9 mouse cellular contexts compared by ENCODE assay signal in the genomic region with DNA sequence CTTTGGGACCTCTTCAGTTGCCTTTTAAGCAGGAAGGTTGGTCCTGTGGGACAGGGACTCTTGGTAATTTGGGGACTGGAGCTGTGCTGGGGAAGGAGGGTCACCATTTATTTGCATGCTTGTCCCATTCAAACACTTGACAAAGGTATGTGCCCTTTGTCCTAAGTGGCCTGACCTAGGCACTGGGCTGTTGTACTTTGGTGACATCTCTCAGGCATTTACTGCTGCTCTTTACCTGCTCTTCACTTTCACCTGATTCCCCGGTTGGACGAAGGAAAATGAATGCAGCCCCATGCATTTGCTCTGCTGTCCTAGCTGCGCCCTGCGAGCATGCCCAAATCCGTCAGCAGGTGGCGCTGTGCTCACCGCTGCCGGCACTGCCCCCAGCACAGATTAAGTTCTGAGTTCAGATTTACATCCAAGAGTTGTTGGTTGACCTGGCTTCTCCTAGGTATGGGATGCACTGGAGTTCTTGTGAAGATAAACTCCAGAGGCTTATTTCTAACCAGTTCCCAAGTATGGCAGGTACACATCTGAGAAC. TPM values are rescaled to one million over a fixed set of nuclear protein-coding genes. Genes with fewer than 3 reads are reported as not detected.
DNase-seq lines count a peak whose midpoint lies in the region; ATAC-seq and TF ChIP-seq lines count a peak whose summit lies in the region.
"Had no signal": no experiment of that assay in that cellular context is flagged by ENCODE, and none has a peak within 500 bp of the region (broad histone marks: within the 10 kb centered on the region; RNA-seq: fewer than 3 reads in every experiment).

No protein-coding gene starts in this region.

- 14% methylated on average over 8 of the region's 8 CpGs for WGBS in neural tube, embryonic 11.5 days

- H3K4me2 ChIP-seq in neural tube, embryonic 11.5 days (ENCODE audit: low read depth) = no peak overlapping the region

- no peak overlapping the region for H3K27ac ChIP-seq in bone marrow macrophage, adult 2 months (ENCODE audit: insufficient read depth, low read depth, low read length)
- no peak overlapping the region for H3K27ac ChIP-seq in neural tube, embryonic 11.5 days (ENCODE audit: low read depth, low read length)

- no peaks in the 10 kb centered on the region for H3K9me3 ChIP-seq in neural tube, embryonic 11.5 days (ENCODE audit: control insufficient read depth, low read length)

- DNase-seq in gastrocnemius, adult 18-20 months (ENCODE audit: low spot score) = peak; percentile 39
- DNase-seq in gastrocnemius, adult 8-10 months (ENCODE audit: low spot score in 2 of 2) = no peak
- DNase-seq in retina, embryonic 14.5 days (ENCODE audit: low spot score) = peak; percentile 61
- DNase-seq in retina, postnatal 1 day = no peak
- peak; percentile 74 for DNase-seq in kidney, postnatal 10 days
- DNase-seq in neural tube, embryonic 11.5 days (ENCODE audit: low spot score) = peak; percentile 44

- no peak overlapping the region for H3K4me3 ChIP-seq in bone marrow macrophage, adult 2 months (ENCODE audit: insufficient read depth, low read length)
- H3K4me3 ChIP-seq in neural tube, embryonic 11.5 days (ENCODE audit: low read depth, low read length) = no peak overlapping the region

- peaks cover 8% of the 10 kb centered on the region for H3K27me3 ChIP-seq in neural tube, embryonic 11.5 days (ENCODE audit: control insufficient read depth, insufficient read depth, low read length)

- H3K36me3 ChIP-seq in neural tube, embryonic 11.5 days (ENCODE audit: control insufficient read depth, insufficient read depth, low read length) = no peaks in the 10 kb centered on the region

- H3K9ac ChIP-seq in neural tube, embryonic 11.5 days (ENCODE audit: low read length) = no peak overlapping the region

- TF ChIP-seq POLR2A in bone marrow macrophage, adult 2 months (IDR thresholded peaks at IDR 0.05; ENCODE audit: borderline replicate concordance, low read depth, low read length) = no peak

- no peak for ATAC-seq in neural tube, embryonic 11.5 days (ENCODE audit: insufficient read depth, low FRiP score, low TSS enrichment)
- ATAC-seq in activated CD4-positive, CD25-positive, alpha-beta regulatory T cell, adult 4 months = no peak

- TF ChIP-seq CTCF in bone marrow macrophage, adult 2 months (IDR thresholded peaks at IDR 0.05; ENCODE audit: low read depth, low read length) = peak; percentile 82

- no peaks in the 10 kb centered on the region for H3K4me1 ChIP-seq in bone marrow macrophage, adult 2 months (ENCODE audit: control insufficient read depth, insufficient read depth, low read length)
- H3K4me1 ChIP-seq in neural tube, embryonic 11.5 days (ENCODE audit: control insufficient read depth, insufficient read depth, low read length) = no peaks in the 10 kb centered on the region

RNA-seq across cellular contexts. Expression of gene Taf8, which starts 28.6 kb away (rescaled TPM):
- 10 to 100 TPM in 1 of 2 experiments, 1 to 10 TPM in 1; 9.2 to 12.1 TPM for total RNA-seq in gastrocnemius, adult 18-20 months (2021)
- 10 to 100 TPM; 10.0 to 12.6 (median 11.2) TPM for total RNA-seq in gastrocnemius, adult 8-10 months (2022)
- 23.7 and 30.1 TPM in 2 replicates for polyA plus RNA-seq in bone marrow macrophage, adult 2 months (2012; ENCODE audit: insufficient read depth, insufficient read length, missing spikeins)
- 25.3 and 27.5 TPM in 2 replicates for polyA plus RNA-seq in neural tube, embryonic 11.5 days (2014; fragmentation: Nextera tagmentation; extraction: Ambion mirVana)
- 10 to 100 TPM; 51.5 to 61.3 TPM for polyA plus RNA-seq in activated CD4-positive, CD25-positive, alpha-beta regulatory T cell, adult 4 months (2017; shearing (Covaris generic))

RNA-seq across cellular contexts. Expression of gene Ccnd3, which starts 31.3 kb away (rescaled TPM):
- total RNA-seq in gastrocnemius, adult 18-20 months (2021) = 10 to 100 TPM; 18.5 to 20.1 TPM
- 10 to 100 TPM; 12.2 to 19.2 (median 16.1) TPM for total RNA-seq in gastrocnemius, adult 8-10 months (2022)
- polyA plus RNA-seq in bone marrow macrophage, adult 2 months (2012; ENCODE audit: insufficient read depth, insufficient read length, missing spikeins) = 89.1 and 95.0 TPM in 2 replicates
- 260 TPM in 2 replicates for polyA plus RNA-seq in neural tube, embryonic 11.5 days (2014; fragmentation: Nextera tagmentation; extraction: Ambion mirVana)
- 100 to 1,000 TPM; 133 to 141 TPM for polyA plus RNA-seq in activated CD4-positive, CD25-positive, alpha-beta regulatory T cell, adult 4 months (2017; shearing (Covaris generic))

RNA-seq across cellular contexts. Expression of gene 1700001C19Rik, which starts 36.3 kb away (rescaled TPM):
- not detected for total RNA-seq in gastrocnemius, adult 18-20 months (2021)
- total RNA-seq in gastrocnemius, adult 8-10 months (2022) = not detected
- 0.34 and 0.67 TPM in 2 replicates for polyA plus RNA-seq in bone marrow macrophage, adult 2 months (2012; ENCODE audit: insufficient read depth, insufficient read length, missing spikeins)
- 0.37 and 0.43 TPM in 2 replicates for polyA plus RNA-seq in neural tube, embryonic 11.5 days (2014; fragmentation: Nextera tagmentation; extraction: Ambion mirVana)
- polyA plus RNA-seq in activated CD4-positive, CD25-positive, alpha-beta regulatory T cell, adult 4 months (2017; shearing (Covaris generic)) = not detected
- total RNA-seq: layer of hippocampus, postnatal 25 days had no signal

RNA-seq across cellular contexts. Expression of gene AI661453, which starts 37.1 kb away (rescaled TPM):
- total RNA-seq in gastrocnemius, adult 18-20 months (2021) = under 1 TPM; 0.39 to 0.64 TPM
- total RNA-seq in gastrocnemius, adult 8-10 months (2022) = under 1 TPM in 3 of 4 experiments, not detected in 1; 0.16 to 0.64 (median 0.19) TPM
- 2.8 and 3.0 TPM in 2 replicates for polyA plus RNA-seq in bone marrow macrophage, adult 2 months (2012; ENCODE audit: insufficient read depth, insufficient read length, missing spikeins)
- 0.05 and 0.23 TPM in 2 replicates for polyA plus RNA-seq in neural tube, embryonic 11.5 days (2014; fragmentation: Nextera tagmentation; extraction: Ambion mirVana)
- under 1 TPM in 1 of 2 experiments, not detected in 1; 0.15 TPM for polyA plus RNA-seq in activated CD4-positive, CD25-positive, alpha-beta regulatory T cell, adult 4 months (2017; shearing (Covaris generic))

Comparison
In these comparisons a context has a peak if more than half of its experiments do, and no peak if none do; other contexts are left out.
1. DNase-seq: peak in gastrocnemius, adult 18-20 months (single experiment), retina, embryonic 14.5 days (single experiment), kidney, postnatal 10 days (single experiment) and neural tube, embryonic 11.5 days (single experiment); none in gastrocnemius, adult 8-10 months (0 of 2) and retina, postnatal 1 day (single experiment).